Mouse (Mus musculus) gastrocnemius, adult 18-20 months (tissue): ENCODE measurements around the gene Dapk2. TPM values are rescaled to one million over a fixed set of nuclear protein-coding genes. Genes with fewer than 3 reads are reported as not detected.

Experiments
- DNase-seq: peaks from one replicate; pipeline ENCODE4 v3.0.0; 2021; ENCODE audit warnings: low spot score
- total RNA-seq, 2 experiments: library from RNA; stranded (reverse); gene quantifications; 2 replicates each; pipeline ENCODE4 v1.2.3; 2021

The Dapk2 gene
- total RNA-seq, 2 experiments from 2014 or later, result 36.8 to 37.2 TPM

- no peak for DNase-seq
Measured at GRCm38 (mm10) chr9:66228456-66229151, 70.6 kb downstream of the Dapk2 start.

GRCm38 (mm10) chr9:66231820-66232479, 73.9 kb downstream of the Dapk2 start:
- DNase-seq, result no peak

DNA sequence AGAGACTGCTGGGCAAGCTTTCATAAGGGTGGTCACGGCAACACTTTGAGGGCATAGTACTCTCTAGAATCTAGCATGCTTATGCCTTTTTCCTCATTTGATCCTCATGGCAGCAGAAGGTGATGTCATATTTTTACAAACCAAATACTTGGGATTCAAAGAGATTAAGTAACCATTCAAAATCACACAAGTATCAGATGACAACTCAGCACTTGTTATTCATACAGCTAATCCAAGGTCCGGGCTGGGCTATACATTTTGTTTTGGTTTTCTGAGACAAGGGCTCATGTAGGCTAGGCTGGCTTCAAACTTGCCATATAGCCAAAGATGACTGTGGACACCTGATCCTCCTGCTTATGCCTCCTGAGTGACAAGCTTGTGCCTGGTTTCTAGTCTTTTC, 78.6 kb downstream of the Dapk2 start:
- no peak for DNase-seq

DNA sequence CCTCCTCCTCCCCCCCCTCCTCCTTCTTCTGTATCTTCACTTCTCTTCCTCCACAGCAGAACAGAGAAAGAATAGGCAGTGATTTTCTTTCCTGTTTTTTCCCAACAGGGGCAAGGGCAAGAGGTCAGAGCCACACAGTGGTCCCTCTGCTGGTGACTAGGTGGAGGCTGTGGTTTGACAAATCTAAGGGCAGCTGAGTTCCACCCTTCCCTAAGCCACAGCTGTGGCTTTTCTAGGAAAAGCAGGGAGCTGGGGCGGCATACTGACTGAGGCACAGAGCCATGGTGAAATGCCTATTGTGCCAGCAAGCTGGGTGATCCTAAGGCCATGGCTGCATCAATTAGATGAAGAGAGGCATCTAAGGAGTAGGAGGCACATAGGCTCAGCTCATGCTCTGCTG, 79.7 kb downstream of the Dapk2 start:
- no peak for DNase-seq

DNA sequence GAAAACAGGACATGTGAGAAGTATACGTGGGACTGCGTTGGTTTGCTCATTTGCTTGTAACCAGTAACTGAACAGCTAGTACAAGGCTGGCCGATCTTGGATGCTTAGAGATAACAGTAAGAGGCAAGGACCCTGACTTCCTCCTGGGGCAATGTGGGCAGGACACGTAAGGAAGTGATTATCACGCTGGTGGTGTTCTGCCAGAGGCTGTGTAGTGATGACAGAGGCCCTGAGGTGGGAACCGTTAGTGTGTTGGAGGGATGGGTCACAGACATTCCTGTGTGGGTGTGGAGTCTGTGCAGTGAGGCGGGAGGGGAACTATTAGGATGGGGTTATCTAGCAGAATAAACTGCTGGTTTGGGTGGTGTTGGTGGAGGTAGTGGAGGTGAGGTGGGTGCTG, 81.2 kb downstream of the Dapk2 start:
- no peak for DNase-seq

- no peak for DNase-seq
Measured at GRCm38 (mm10) chr9:66239691-66240090, 81.7 kb downstream of the Dapk2 start.

GRCm38 (mm10) chr9:66240493-66240892, 82.5 kb downstream of the Dapk2 start:
- peak; percentile 66 for DNase-seq

DNA sequence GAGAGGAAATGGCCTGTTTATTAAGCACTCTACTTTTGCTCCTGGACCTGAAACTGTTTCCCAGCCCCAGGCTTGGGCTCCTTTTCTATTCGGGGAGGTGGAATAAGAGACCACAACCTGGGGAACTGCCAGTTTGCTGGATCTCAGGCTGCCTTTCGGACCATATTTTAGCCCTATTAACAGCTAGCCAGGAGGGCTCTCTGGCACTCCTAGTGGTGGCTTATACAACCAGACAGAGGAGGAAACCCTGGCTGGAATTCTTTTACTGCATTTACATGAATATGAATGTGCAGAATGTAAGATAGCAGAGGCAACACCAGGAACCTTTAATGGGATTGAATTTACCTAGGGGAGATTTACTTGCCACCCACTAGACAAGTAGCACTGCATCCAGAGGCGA, 83.0 kb downstream of the Dapk2 start:
- peak; percentile 68 for DNase-seq

DNA sequence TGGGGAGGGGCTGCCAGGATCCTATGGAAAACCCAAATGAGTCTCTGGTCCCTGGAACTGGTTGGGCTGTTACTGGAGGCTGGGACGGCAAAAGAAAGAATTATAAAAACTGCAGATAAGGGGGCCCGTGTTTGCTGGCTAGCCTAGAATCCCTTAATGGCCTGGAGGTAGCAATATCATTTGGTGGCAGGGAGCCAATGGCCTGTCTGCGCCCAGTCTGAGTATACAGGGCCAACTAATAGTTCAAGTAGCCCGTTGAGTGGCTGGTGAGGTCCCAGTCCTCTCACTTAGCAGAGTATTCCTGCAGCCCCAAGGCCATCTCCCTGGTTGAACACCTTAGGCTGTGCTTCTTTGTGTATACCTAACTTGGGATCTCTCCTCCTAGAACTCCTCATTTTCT, 83.7 kb downstream of the Dapk2 start:
- peak; percentile 47 for DNase-seq

DNA sequence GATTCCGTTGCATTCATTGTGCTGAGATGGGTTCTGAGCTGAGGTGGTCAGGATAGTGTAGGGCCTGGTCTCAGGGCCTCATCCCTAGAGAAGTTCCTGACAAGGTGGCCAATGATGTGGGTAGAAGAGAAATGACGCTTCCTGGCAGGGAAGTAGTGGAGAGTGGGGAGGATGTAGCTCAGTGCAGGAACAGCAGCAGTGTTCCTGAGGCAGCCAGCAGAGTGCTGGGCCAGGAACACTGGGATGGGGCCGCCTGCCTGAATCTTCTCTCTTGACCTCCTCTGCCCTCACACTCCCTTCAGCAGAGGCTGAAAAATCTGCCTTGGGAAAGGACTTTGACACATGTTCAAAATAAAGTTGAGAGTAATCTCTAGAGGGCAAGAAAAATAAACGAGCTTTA, 85.2 kb downstream of the Dapk2 start:
- DNase-seq, result peak; percentile 40

GRCm38 (mm10) chr9:66244079-66244478, 86.1 kb downstream of the Dapk2 start:
- no peak for DNase-seq

GRCm38 (mm10) chr9:66245707-66246106, 87.7 kb downstream of the Dapk2 start:
- DNase-seq, result no peak

GRCm38 (mm10) chr9:66249281-66249680, 91.3 kb downstream of the Dapk2 start:
- DNase-seq, result peak; percentile 78

DNA sequence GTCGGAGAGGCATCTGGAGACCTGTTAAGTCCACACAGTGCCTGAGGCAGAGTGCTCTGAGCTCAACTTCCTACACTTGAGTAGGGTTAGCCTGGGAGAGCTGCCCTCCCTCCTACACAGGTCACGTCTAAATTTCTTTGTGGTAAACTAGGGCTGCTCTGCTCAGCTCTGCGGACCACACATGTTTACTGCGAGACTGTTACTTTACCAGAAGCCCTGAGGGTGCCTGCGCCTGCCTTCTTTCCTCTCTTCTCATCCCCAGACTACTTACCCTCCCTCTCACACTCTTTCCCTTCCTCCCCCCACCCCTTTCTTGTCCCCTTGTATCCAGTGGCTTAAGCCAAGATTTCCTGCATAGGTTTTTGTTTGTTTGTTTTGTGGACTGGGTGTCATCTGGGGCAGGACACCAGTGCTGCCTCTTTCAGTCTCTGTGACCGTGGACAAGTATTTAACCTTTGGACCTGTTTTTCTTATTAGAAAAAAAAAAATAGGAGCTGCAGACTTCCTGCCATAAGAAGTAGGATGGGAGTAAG, 93.2 kb downstream of the Dapk2 start:
- no peak for DNase-seq

DNA sequence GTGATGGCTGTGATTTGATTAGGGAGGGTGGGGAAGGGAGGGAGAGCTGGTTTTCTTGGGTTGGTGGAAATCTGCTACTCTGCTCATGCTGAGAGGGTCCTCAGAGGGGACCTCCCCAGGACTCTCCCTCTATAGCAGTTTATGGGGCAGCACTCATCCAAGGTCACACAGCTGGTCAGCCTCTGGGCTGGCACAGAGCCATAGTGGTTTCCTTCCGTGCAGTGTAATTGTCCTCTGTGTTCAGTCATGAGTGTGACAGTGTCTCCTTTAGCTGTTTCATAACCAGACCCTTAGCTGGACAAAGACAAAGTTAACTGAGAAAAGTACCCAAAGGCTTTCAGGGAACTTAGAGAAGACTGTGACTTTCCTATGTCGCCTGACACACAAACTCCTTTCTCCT, 103.7 kb downstream of the Dapk2 start:
- DNase-seq, result no peak

DNA sequence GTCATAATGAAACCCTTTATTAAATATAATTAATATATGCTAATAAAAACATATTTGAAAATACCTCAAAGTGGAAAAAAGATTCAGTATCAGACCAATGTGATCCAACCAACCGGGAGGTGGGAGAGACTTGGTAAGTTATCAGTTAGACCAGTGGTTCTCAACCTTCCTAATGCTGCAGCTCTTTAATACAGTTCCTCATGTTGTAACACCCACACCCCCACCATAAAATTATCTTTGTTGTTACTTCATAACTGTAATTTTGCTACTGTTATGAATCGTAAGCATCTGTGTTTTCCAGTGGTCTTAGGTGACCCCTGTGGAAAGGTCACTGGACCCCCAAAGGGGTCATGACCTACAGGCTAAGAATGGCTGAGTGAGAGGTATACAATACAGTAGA, 105.7 kb downstream of the Dapk2 start:
- DNase-seq, result no peak

GRCm38 (mm10) chr9:66265645-66266044, 107.6 kb downstream of the Dapk2 start:
- no peak for DNase-seq

DNA sequence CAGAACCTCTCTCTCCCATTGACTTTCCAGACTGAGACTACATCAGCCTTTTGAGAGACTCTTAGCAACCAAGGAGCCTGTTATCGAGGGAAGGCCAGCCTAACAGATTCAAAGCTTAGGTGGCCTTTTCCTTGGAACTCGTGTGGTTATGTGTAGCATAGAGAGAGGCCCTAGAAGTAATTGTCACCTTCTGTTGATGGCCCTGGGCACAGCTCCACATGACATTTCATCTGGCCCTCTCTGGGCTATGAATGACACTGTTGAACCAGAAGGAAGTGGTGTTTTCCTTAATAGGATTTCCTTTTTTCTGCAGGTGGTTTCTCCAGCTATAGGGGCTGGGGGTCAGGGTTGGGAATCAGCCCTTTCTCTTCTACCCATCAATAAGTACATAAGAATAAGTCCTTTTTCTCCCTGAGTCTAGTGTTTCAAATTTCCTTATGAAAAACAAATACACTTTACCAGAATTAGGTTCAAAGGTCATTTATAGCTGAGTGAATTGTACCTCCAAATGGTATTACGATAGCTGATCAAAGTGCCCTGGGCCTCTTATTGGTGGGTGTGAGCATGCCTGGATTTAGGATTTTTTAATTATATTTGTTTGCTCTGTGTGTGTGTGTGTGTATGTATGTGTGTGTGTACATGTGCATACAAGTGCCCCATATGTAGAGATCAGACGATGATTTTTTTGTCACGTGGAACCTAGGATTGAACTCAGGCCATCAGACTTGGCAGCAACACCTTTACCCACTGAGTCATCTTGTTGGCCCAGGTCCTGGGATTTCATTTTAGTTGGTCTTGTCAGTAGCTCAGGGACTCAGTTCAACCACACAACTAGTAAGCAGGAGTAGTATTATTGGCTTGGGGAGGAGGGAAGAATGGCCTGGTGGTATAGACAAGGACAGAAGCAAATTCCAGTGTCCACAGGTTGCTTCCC, 108.5 kb downstream of the Dapk2 start:
- DNase-seq, result peak; percentile 47

DNA sequence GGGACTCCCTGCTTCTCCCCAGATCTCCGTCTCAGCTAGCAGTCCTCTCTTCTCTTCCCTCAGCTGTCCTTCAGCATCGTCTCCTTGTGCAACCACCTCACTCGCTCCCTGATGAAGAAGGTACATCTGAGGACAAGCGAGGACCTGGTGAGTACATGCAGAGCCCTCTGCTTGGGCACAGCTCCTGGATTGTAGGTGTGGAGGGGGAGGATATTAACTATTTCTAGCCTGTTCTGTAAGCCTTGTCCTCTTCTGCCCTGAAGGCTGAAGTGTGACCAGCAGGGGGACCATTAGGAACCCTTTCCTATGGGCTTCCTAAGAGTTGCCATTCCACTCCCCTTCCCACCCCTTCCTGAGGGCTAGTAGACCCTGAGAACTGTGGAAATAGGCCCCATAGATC, 110.8 kb downstream of the Dapk2 start:
- peak; percentile 60 for DNase-seq

- DNase-seq, result peak; percentile 70
Measured at GRCm38 (mm10) chr9:66270038-66270437, 112.0 kb downstream of the Dapk2 start.

DNA sequence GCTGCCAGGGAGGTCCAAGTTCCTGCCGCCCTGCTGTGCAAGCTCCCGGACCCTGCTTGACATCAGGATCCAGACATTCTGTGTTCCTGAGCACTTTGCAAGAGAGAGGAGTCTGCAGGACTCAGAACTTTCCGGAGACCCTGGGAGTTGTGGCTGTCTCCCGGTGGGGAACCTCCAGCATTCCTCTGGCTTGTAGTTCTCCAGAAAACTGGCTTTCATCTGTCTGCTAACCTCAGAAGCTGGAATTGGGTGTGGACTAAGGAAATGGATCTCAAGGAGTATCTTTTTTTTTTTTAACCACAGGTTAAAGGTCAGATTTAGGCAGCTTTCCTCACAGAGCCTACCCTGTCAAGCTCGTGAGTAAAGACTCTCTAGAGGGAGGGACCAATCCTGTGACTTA, 113.7 kb downstream of the Dapk2 start:
- no peak for DNase-seq

- DNase-seq, result no peak
Measured at GRCm38 (mm10) chr9:66273632-66274031, 115.6 kb downstream of the Dapk2 start.
